Mouse (Mus musculus): ENCODE measurements around the gene Slc39a10. TPM values are rescaled to one million over a fixed set of nuclear protein-coding genes. Genes with fewer than 3 reads are reported as not detected.

The Slc39a10 gene
- polyA plus RNA-seq, 1 experiment from 2014 or later = 2.7 TPM

DNA sequence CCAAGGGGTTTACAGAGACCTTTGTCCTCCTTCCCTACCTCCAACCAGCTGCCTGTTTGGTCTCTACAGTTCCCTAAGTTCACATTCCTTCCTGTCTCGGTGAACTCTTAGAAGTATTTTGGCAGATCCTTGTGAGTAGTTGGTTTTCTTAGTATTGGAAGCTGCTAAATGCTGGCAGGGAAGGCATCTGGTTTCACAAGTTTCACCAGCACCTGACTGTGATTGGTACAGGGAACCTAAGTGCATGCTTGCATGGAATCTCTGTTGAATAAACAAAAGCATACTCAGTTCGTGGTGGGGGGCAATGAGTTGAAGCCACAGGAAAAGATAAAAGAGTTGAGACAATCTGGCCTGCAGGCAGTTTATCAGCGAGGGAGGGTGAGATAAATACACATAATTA lies 7.4 kb downstream of the Slc39a10 start:
- H3K36me3 ChIP-seq (ENCODE audit: control insufficient read depth, insufficient read depth) = no peaks in the 10 kb centered on the region
- no peaks in the 10 kb centered on the region for H3K27me3 ChIP-seq (ENCODE audit: control insufficient read depth, insufficient read depth, low read depth, low read length)
- H3K4me2 ChIP-seq (ENCODE audit: low read depth, low read length) = no peak overlapping the region
- H3K4me1 ChIP-seq (ENCODE audit: control insufficient read depth, low read depth, low read length) = no peaks in the 10 kb centered on the region
- WGBS (ENCODE audit: insufficient replicate concordance) = 16% methylated on average over 3 of the region's 3 CpGs
- H3K27ac ChIP-seq (ENCODE audit: low read length) = no peak overlapping the region
- H3K9ac ChIP-seq (ENCODE audit: low read depth, low read length) = no peak overlapping the region
- H3K9me3 ChIP-seq (replicated peaks; ENCODE audit: control insufficient read depth, low read length) = no peaks in the 10 kb centered on the region
- H3K4me3 ChIP-seq (ENCODE audit: low read depth, low read length) = no peak overlapping the region
- ATAC-seq (ENCODE audit: low read depth) = no peak

DNA sequence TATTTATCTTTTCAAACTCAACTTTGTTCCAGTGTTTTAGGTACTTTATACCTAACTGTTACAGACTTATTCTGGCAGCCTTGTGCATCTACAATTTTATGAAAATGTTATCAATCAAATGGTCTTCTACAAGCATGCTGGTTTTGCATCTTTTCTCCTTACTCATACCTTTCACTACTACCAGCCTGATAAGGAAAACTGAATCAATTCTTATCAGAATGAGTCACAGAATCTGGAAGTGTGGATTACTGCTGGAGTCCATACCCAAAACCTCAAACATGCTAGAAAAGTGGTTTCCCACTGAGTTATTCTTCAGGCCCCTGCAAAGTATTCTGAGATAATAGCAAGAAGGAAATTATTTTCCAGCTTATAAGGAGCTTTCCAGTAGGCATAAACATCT lies 12.7 kb downstream of the Slc39a10 start:
- Histone ChIP-seq H3K4me3 (ENCODE audit: low read depth, low read length) (no peak overlapping the region), H3K4me1 (ENCODE audit: control insufficient read depth, low read depth, low read length) (no peaks in the 10 kb centered on the region), H3K9ac (ENCODE audit: low read depth, low read length) (no peak overlapping the region), H3K9me3 (replicated peaks; ENCODE audit: control insufficient read depth, low read length) (no peaks in the 10 kb centered on the region), H3K27me3 (ENCODE audit: control insufficient read depth, insufficient read depth, low read depth, low read length) (no peaks in the 10 kb centered on the region), H3K36me3 (ENCODE audit: control insufficient read depth, insufficient read depth) (no peaks in the 10 kb centered on the region), H3K27ac (ENCODE audit: low read length) (no peak overlapping the region), H3K4me2 (ENCODE audit: low read depth, low read length) (no peak overlapping the region)
- no peak for ATAC-seq (ENCODE audit: low read depth)

DNA sequence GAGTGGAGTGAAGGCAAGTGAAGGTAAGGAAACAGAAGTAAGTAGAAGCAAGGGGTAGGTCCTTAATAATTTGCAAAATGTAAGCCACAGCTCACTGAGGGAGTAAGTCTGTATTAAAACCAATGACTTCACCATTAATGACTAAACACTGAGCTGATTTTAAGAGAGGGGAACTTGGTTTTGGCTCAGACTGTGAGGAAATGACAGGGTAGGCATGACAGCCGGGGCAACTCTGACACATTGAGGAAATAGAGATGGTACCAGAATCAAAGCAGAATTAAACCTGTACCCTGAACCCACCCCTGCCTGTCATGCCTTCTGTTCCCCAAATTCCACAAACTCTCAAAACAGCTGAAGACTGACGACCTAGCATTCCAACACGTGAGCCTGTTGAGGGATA lies 18.9 kb downstream of the Slc39a10 start:
- H3K4me2 ChIP-seq (ENCODE audit: low read depth, low read length) = no peak overlapping the region
- H3K4me1 ChIP-seq (ENCODE audit: control insufficient read depth, low read depth, low read length) = no peaks in the 10 kb centered on the region
- H3K9ac ChIP-seq (ENCODE audit: low read depth, low read length) = no peak overlapping the region
- WGBS (ENCODE audit: insufficient replicate concordance) = 33% methylated on average over 3 of the region's 3 CpGs
- no peaks in the 10 kb centered on the region for H3K9me3 ChIP-seq (replicated peaks; ENCODE audit: control insufficient read depth, low read length)
- H3K27ac ChIP-seq (ENCODE audit: low read length) = no peak overlapping the region
- no peak overlapping the region for H3K4me3 ChIP-seq (ENCODE audit: low read depth, low read length)
- H3K36me3 ChIP-seq (ENCODE audit: control insufficient read depth, insufficient read depth) = no peaks in the 10 kb centered on the region
- no peak for ATAC-seq (ENCODE audit: low read depth)
- H3K27me3 ChIP-seq (ENCODE audit: control insufficient read depth, insufficient read depth, low read depth, low read length) = no peaks in the 10 kb centered on the region

DNA sequence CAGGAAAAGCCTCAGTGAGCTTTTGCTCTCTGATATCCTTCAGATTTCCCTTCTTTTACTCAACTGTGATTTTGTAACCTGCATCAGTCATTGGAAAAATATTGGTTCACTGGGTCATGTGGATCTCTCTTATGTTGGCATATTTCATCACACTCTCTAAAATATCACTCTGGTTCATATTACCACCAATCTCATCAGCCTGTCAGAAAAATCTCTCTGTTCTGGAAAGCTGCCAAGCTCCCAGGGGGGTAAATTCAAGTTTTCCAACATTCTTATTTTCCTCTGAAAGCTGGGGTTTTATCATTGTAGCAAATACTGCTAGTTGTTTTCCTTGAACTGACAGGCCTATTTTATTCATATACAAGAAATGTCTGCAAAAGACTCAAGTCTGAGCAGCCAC lies 22.9 kb downstream of the Slc39a10 start:
- Histone ChIP-seq H3K9me3 (replicated peaks; ENCODE audit: control insufficient read depth, low read length) (no peaks in the 10 kb centered on the region), H3K27ac (ENCODE audit: low read length) (no peak overlapping the region), H3K27me3 (ENCODE audit: control insufficient read depth, insufficient read depth, low read depth, low read length) (no peaks in the 10 kb centered on the region), H3K4me3 (ENCODE audit: low read depth, low read length) (no peak overlapping the region), H3K4me2 (ENCODE audit: low read depth, low read length) (no peak overlapping the region), H3K36me3 (ENCODE audit: control insufficient read depth, insufficient read depth) (no peaks in the 10 kb centered on the region), H3K9ac (ENCODE audit: low read depth, low read length) (no peak overlapping the region), H3K4me1 (ENCODE audit: control insufficient read depth, low read depth, low read length) (no peaks in the 10 kb centered on the region)
- no peak for ATAC-seq (ENCODE audit: low read depth)

DNA sequence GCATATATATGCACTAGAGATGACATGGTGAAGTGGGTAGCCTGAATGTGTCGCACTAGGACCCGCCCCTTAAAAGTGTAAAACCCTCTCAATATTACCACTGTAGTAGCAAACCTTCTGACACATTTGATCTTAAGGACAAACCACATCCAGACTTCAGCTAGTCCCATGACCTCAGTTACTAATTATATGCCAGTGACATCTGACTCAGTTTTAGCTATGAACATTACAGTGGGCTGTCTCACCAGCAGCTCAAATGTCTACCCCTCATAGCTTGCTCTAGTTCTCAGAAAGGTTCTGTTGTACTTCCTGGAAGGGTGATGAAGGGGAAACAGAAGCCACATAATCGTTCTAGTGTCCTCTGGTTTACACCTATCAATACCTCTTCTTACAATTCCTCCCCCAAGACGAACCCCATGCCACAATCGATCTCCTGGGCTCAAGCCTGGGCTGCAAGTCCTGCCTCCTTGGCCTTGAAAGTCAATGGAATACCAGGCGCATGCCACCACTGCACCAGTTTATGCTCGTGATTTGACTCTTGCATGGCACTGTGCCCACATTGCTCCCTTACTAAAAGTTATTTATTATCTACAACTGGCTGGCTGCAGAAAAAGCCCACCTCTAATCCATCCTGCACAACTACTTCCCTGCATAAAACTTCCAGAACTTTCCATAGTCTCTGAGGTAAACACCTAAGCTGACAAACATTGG lies 28.3 kb downstream of the Slc39a10 start:
- Histone ChIP-seq H3K36me3 (ENCODE audit: control insufficient read depth, insufficient read depth) (no peaks in the 10 kb centered on the region), H3K4me3 (ENCODE audit: low read depth, low read length) (no peak overlapping the region), H3K9me3 (replicated peaks; ENCODE audit: control insufficient read depth, low read length) (no peaks in the 10 kb centered on the region), H3K9ac (ENCODE audit: low read depth, low read length) (no peak overlapping the region), H3K27me3 (ENCODE audit: control insufficient read depth, insufficient read depth, low read depth, low read length) (no peaks in the 10 kb centered on the region), H3K27ac (ENCODE audit: low read length) (no peak overlapping the region), H3K4me2 (ENCODE audit: low read depth, low read length) (no peak overlapping the region), H3K4me1 (ENCODE audit: control insufficient read depth, low read depth, low read length) (no peaks in the 10 kb centered on the region)
- WGBS (ENCODE audit: insufficient replicate concordance) = 44% methylated on average over 7 of the region's 7 CpGs
- ATAC-seq (ENCODE audit: low read depth) = no peak

DNA sequence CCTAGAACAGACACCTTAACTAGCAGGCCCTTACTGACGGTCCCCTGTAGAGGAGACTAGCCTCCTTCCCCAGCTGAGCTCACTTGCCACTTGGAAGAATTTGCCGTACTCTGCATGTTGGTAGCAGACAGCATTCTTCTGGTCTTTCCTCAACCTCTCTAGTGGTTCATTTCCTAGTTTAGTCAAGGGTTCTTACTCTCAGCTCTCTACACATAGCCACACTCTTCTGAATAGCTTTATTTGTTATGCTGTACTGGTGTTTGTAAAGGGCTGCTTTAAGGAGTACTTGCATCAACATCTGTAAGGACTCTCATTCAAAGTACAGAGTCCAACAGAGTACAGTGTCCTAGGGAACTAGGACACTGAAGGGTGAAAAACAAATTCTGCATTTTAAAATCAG lies 29.2 kb downstream of the Slc39a10 start:
- no peaks in the 10 kb centered on the region for H3K9me3 ChIP-seq (replicated peaks; ENCODE audit: control insufficient read depth, low read length)
- WGBS (ENCODE audit: insufficient replicate concordance) = 67% methylated on average over 2 of the region's 2 CpGs
- H3K9ac ChIP-seq (ENCODE audit: low read depth, low read length) = no peak overlapping the region
- ATAC-seq (ENCODE audit: low read depth) = no peak
- H3K4me2 ChIP-seq (ENCODE audit: low read depth, low read length) = no peak overlapping the region
- H3K27ac ChIP-seq (ENCODE audit: low read length) = no peak overlapping the region
- no peak overlapping the region for H3K4me3 ChIP-seq (ENCODE audit: low read depth, low read length)
- H3K27me3 ChIP-seq (ENCODE audit: control insufficient read depth, insufficient read depth, low read depth, low read length) = no peaks in the 10 kb centered on the region
- H3K4me1 ChIP-seq (ENCODE audit: control insufficient read depth, low read depth, low read length) = no peaks in the 10 kb centered on the region
- no peaks in the 10 kb centered on the region for H3K36me3 ChIP-seq (ENCODE audit: control insufficient read depth, insufficient read depth)

DNA sequence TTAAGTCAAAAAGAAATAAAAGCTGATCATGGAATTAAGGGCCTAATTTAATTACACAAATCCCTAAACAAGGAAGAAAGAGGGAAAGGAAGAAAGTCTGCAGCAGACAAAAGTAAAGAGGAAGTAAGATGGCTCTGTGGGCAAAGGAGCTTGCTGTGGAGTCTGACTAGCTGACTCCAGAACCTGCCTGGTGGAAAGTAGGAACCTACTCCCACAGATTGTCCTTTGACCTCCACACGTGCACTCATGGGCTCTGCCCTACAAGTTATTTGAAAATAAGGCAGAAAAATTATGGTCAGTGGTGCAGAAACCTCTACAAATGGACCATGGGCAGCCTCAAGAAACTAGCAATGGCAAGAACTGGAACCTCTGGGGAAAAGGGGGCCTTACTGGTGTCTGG lies 32.6 kb downstream of the Slc39a10 start:
- H3K27ac ChIP-seq (ENCODE audit: low read length) = no peak overlapping the region
- no peaks in the 10 kb centered on the region for H3K36me3 ChIP-seq (ENCODE audit: control insufficient read depth, insufficient read depth)
- H3K4me1 ChIP-seq (ENCODE audit: control insufficient read depth, low read depth, low read length) = no peaks in the 10 kb centered on the region
- ATAC-seq (ENCODE audit: low read depth) = no peak
- H3K9ac ChIP-seq (ENCODE audit: low read depth, low read length) = no peak overlapping the region
- no peaks in the 10 kb centered on the region for H3K9me3 ChIP-seq (replicated peaks; ENCODE audit: control insufficient read depth, low read length)
- no peaks in the 10 kb centered on the region for H3K27me3 ChIP-seq (ENCODE audit: control insufficient read depth, insufficient read depth, low read depth, low read length)
- H3K4me2 ChIP-seq (ENCODE audit: low read depth, low read length) = no peak overlapping the region
- 21% methylated on average over 1 of the region's 1 CpGs for WGBS (ENCODE audit: insufficient replicate concordance)
- H3K4me3 ChIP-seq (ENCODE audit: low read depth, low read length) = no peak overlapping the region

DNA sequence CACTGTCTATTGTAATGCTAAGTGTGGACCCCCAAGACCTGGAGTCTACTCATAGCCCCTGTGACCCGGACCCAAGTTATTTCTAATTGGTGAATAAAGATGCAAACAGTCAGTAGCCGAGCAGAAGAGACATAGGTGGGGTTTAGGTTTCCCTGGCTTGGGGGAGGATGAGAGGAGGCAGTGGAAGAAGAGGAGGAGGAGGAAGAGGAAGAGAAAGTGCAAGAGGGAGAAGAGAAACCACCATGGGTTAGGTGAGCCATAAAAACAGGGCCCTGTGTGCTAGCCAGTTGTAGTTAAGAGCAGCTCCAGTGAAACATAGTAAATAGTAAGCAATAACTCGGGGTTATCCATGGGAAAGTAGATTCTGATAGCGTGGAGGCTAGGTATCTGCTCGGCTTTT lies 34.1 kb downstream of the Slc39a10 start:
- no peak overlapping the region for H3K27ac ChIP-seq (ENCODE audit: low read length)
- ATAC-seq (ENCODE audit: low read depth) = no peak
- H3K4me2 ChIP-seq (ENCODE audit: low read depth, low read length) = no peak overlapping the region
- no peaks in the 10 kb centered on the region for H3K27me3 ChIP-seq (ENCODE audit: control insufficient read depth, insufficient read depth, low read depth, low read length)
- H3K9me3 ChIP-seq (replicated peaks; ENCODE audit: control insufficient read depth, low read length) = no peaks in the 10 kb centered on the region
- no peak overlapping the region for H3K9ac ChIP-seq (ENCODE audit: low read depth, low read length)
- peaks cover 5% of the 10 kb centered on the region; the same call in 1 of the 2 replicates for H3K4me1 ChIP-seq (ENCODE audit: control insufficient read depth, low read depth, low read length)
- 65% methylated on average over 5 of the region's 5 CpGs for WGBS (ENCODE audit: insufficient replicate concordance)
- H3K36me3 ChIP-seq (ENCODE audit: control insufficient read depth, insufficient read depth) = no peaks in the 10 kb centered on the region
- H3K4me3 ChIP-seq (ENCODE audit: low read depth, low read length) = no peak overlapping the region

DNA sequence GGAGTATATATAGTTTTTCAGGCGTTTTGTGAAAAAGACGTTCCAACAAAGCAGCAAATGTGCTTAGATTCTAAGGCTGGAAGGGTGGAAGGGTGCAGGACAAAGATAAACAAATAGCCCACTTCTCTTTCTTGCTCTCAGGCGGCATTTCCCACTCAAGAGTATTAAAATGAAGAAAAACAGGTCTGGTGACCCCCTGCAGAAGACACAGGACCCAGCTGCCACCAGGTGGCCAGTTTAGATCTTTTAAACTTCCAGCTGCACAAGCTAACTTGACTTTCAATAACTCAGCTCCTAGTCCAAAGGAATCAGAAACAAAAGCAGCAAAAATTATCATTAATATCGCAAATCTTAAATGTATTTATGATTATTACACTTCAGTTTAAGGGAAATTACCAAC lies 36.2 kb downstream of the Slc39a10 start:
- Histone ChIP-seq H3K4me3 (ENCODE audit: low read depth, low read length) (no peak overlapping the region), H3K4me2 (ENCODE audit: low read depth, low read length) (no peak overlapping the region), H3K27ac (ENCODE audit: low read length) (no peak overlapping the region), H3K9me3 (replicated peaks; ENCODE audit: control insufficient read depth, low read length) (no peaks in the 10 kb centered on the region), H3K27me3 (ENCODE audit: control insufficient read depth, insufficient read depth, low read depth, low read length) (no peaks in the 10 kb centered on the region), H3K4me1 (ENCODE audit: control insufficient read depth, low read depth, low read length) (peaks cover 5% of the 10 kb centered on the region; the same call in 1 of the 2 replicates), H3K36me3 (ENCODE audit: control insufficient read depth, insufficient read depth) (no peaks in the 10 kb centered on the region), H3K9ac (ENCODE audit: low read depth, low read length) (no peak overlapping the region)
- no peak for ATAC-seq (ENCODE audit: low read depth)
- WGBS (ENCODE audit: insufficient replicate concordance) = 40% methylated on average over 4 of the region's 4 CpGs

Data from liver, embryonic 16.5 days (tissue).